Mouse (Mus musculus) ES-E14 (cell line): ENCODE measurements at regions not wholly inside any gene's neighbourhood (a gene's known extent, or its start where the extent isn't known, plus 50 kb on each side); places are given as distances from the start of the nearest gene placed in this dataset.

Experiments
- CHD2 ChIP-seq: IDR thresholded peaks from 2 replicates; pipeline ENCODE4 v1.6.1; 2014; ENCODE audit warnings: mild to moderate bottlenecking, low read depth, low read length, inconsistent platforms
- HCFC1 ChIP-seq: IDR thresholded peaks from 2 replicates; pipeline ENCODE4 v1.6.1; 2012; ENCODE audit warnings: low read length, inconsistent platforms, borderline replicate concordance; ENCODE audit not compliant: insufficient read depth
- MAFK ChIP-seq: IDR thresholded peaks from 2 replicates; pipeline ENCODE4 v1.6.1; 2014; ENCODE audit warnings: mild to moderate bottlenecking, low read depth, low read length, inconsistent platforms; ENCODE audit not compliant: insufficient read depth
- ZC3H11A ChIP-seq: IDR thresholded peaks from 2 replicates; pipeline ENCODE4 v1.6.1; 2012; ENCODE audit warnings: low read depth, mild to moderate bottlenecking, inconsistent platforms, low read length, borderline replicate concordance
- ZNF384 ChIP-seq: IDR thresholded peaks from 2 replicates; pipeline ENCODE4 v1.6.1; 2012; ENCODE audit warnings: low read depth, low read length, inconsistent platforms

DNA sequence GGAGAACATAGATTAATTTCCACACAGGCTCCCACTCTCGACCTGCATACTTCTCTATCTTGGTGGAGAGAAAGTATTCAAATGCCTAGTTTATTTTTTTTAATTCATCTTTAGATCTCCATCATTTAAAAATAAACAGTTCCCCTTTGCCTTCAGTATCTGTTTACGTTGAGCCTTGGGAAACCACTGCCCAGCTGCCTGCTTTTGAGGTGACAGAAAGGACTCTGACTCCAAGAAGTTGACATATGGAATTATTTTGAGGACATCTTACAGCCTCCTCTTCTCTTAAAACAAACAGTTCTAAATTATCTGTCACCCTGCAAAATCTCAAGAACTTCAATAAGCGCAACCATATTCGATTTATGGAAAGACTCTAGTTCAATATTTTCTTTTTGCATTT lies 186.4 kb downstream of the Npr3 start:
- TF ChIP-seq CHD2 (no peak), ZC3H11A (no peak), ZNF384 (no peak), MAFK (no peak), HCFC1 (no peak)
